Mouse (Mus musculus) liver, embryonic 15.5 days (tissue): ENCODE measurements at regions not wholly inside any gene's neighbourhood (a gene's known extent, or its start where the extent isn't known, plus 50 kb on each side); places are given as distances from the start of the nearest gene placed in this dataset.

Experiments used
- ATAC-seq: fragments of 200-750 bp; cut with Nextera tagmentation; 2 replicates; pipeline ENCODE4 v1.8.0; 2017; ENCODE audit warnings: moderate number of reproducible peaks, mild to moderate bottlenecking, moderate library complexity; ENCODE audit not compliant: insufficient read depth
- H3K27ac ChIP-seq: fragments of 300-500 bp; sonication (generic); replicated peaks from 2 replicates; pipeline ENCODE4 v1.5.1; 2015; ENCODE audit warnings: mild to moderate bottlenecking, inconsistent platforms
- H3K27me3 ChIP-seq: fragments of 300-500 bp; sonication (generic); 2 replicates; pipeline ENCODE4 v1.6.1; 2015; ENCODE audit warnings: mild to moderate bottlenecking, inconsistent platforms
- H3K36me3 ChIP-seq: fragments of 300-500 bp; sonication (generic); replicated peaks from 2 replicates; pipeline ENCODE4 v1.6.1; 2015; ENCODE audit warnings: moderate library complexity, mild to moderate bottlenecking, inconsistent platforms
- H3K4me1 ChIP-seq: fragments of 300-500 bp; sonication (generic); replicated peaks from 2 replicates; pipeline ENCODE4 v1.6.1; 2015; ENCODE audit warnings: inconsistent platforms
- H3K4me2 ChIP-seq: fragments of 300-500 bp; sonication (generic); 2 replicates; pipeline ENCODE4 v1.6.1; 2015; ENCODE audit warnings: moderate library complexity, mild to moderate bottlenecking, inconsistent platforms
- H3K4me3 ChIP-seq: fragments of 300-500 bp; sonication (generic); replicated peaks from 2 replicates; pipeline ENCODE4 v1.5.1; 2015; ENCODE audit warnings: mild to moderate bottlenecking, inconsistent platforms
- H3K9ac ChIP-seq: fragments of 300-500 bp; sonication (generic); 2 replicates; pipeline ENCODE4 v1.6.1; 2015; ENCODE audit warnings: moderate library complexity, mild to moderate bottlenecking, inconsistent platforms
- H3K9me3 ChIP-seq: fragments of 300-500 bp; sonication (generic); replicated peaks from 2 replicates; pipeline ENCODE4 v1.6.1; 2016; ENCODE audit warnings: inconsistent platforms
- WGBS: fragments of 180-500 bp; shearing (Covaris S2); methylation state at CpG from one replicate; pipeline ENCODE4 v1.1.7; 2015; ENCODE audit warnings: mixed read lengths; ENCODE audit not compliant: insufficient replicate concordance; 5-methylcytosine and 5-hydroxymethylcytosine counted together

- Histone ChIP-seq H3K27ac (no peak overlapping the region), H3K4me3 (no peak overlapping the region), H3K27me3 (no peaks in the 10 kb centered on the region), H3K36me3 (no peaks in the 10 kb centered on the region), H3K4me1 (no peaks in the 10 kb centered on the region), H3K9ac (no peak overlapping the region), H3K9me3 (no peaks in the 10 kb centered on the region), H3K4me2 (no peak overlapping the region)
- no peak for ATAC-seq
- WGBS = 58% methylated on average over 6 of the region's 6 CpGs
Observed at GRCm38 (mm10) chr10:126493734-126494133, 407.4 kb downstream of the Atp23 start.

DNA sequence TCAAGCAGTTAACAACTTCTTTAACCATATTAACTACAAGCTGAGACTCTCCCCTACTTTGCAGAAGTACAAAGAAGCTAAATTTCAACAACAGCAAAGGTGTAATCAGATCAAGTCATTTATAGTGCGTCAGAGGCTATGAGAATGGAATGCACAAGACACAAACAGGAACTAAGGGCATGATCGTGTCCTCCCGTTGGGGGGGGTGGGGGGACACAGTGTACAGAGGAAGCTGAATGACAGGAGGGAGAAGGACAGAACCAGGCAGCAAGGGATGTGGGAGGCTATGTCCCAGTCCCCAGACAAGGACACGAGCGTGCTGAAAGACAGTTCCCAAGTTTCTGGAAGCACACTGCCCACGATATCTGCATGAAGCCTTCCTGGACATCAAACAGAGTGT lies 408.9 kb downstream of the Atp23 start:
- Histone ChIP-seq H3K9me3 (no peaks in the 10 kb centered on the region), H3K27ac (no peak overlapping the region), H3K36me3 (no peaks in the 10 kb centered on the region), H3K27me3 (no peaks in the 10 kb centered on the region), H3K9ac (no peak overlapping the region), H3K4me1 (no peaks in the 10 kb centered on the region), H3K4me2 (no peak overlapping the region), H3K4me3 (no peak overlapping the region)
- ATAC-seq = no peak
- WGBS = 30% methylated on average over 6 of the region's 6 CpGs

- ATAC-seq = no peak
- WGBS = 65% methylated on average over 7 of the region's 7 CpGs
- H3K4me3 ChIP-seq = no peak overlapping the region
Observed at GRCm38 (mm10) chr10:126485129-126485528, 416.0 kb downstream of the Atp23 start.

DNA sequence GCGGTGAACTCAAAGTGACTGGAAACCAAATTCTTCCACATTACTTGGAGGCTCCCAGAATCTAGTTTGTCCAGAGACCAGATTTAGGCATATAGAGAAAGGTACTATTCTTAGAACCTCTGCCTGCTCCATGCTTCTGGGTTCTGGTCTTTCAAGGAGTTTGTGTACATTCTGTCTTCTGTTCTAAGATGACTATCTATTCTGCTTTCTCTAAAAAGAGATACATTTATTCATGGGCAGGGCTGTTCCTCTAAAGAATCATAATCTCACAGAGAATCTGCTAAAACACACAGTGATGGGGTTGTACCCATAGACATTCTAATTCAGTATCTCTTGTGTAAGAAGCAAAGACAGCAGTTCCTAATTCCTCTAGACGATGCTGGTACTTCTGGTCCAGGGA lies 417.7 kb downstream of the Atp23 start:
- Histone ChIP-seq H3K4me1 (no peaks in the 10 kb centered on the region), H3K4me3 (no peak overlapping the region), H3K9ac (no peak overlapping the region), H3K4me2 (no peak overlapping the region), H3K9me3 (no peaks in the 10 kb centered on the region), H3K27me3 (no peaks in the 10 kb centered on the region), H3K27ac (no peak overlapping the region), H3K36me3 (no peaks in the 10 kb centered on the region)
- ATAC-seq = no peak
- WGBS = 61% methylated on average over 2 of the region's 2 CpGs

More at GRCm38 (mm10) chr10:126485129-126485528, 416.0 kb downstream of the Atp23 start:
- no peaks in the 10 kb centered on the region for H3K9me3 ChIP-seq
- no peak overlapping the region for H3K4me2 ChIP-seq
- no peaks in the 10 kb centered on the region for H3K36me3 ChIP-seq
- no peak overlapping the region for H3K9ac ChIP-seq
- no peaks in the 10 kb centered on the region for H3K27me3 ChIP-seq
- H3K27ac ChIP-seq = no peak overlapping the region
- no peaks in the 10 kb centered on the region for H3K4me1 ChIP-seq

DNA sequence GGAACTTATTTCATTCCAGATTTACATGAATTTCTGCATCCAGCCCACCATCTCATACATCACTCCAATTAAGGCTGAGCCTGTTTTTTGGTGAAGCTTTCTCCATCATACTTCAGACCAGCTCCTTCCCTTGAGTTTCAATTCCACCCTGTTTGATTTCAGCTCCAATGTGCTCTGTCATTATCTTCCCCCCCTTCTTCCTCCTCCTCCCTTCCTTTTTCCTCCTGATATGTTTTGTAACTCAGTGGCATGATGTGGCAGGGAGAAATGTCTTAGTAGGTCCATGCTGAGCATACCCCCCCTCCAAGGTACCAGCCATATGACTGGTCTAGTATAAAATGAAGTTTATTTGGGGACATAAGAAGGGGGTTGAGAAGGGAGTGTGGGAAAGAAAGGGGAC lies 420.8 kb downstream of the Atp23 start:
- no peaks in the 10 kb centered on the region for H3K9me3 ChIP-seq
- no peak overlapping the region for H3K9ac ChIP-seq
- no peak overlapping the region for H3K4me2 ChIP-seq
- H3K4me1 ChIP-seq = no peaks in the 10 kb centered on the region
- H3K4me3 ChIP-seq = no peak overlapping the region
- no peak overlapping the region for H3K27ac ChIP-seq
- H3K27me3 ChIP-seq = no peaks in the 10 kb centered on the region
- no peak for ATAC-seq
- H3K36me3 ChIP-seq = no peaks in the 10 kb centered on the region

DNA sequence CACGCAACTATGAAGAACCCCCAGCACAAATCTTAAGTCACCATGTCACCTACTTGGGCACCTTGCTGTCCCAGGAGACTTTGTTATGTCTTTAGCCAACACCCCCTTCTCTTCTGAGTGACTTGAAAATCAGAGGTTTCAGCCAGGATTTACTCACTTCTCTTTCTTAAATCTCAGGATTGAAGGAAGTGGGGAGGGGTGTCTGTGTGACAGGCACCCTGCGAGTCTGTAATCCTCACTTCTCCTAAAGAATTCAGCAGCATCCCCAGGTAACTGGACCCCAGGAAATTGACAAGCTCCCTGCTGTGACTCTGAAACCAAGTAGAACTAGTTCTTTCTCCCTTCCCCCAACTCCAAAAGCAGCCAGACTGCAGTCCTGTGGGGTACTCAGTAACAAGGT lies 421.4 kb downstream of the Atp23 start:
- no peak overlapping the region for H3K27ac ChIP-seq
- no peaks in the 10 kb centered on the region for H3K4me1 ChIP-seq
- no peaks in the 10 kb centered on the region for H3K27me3 ChIP-seq
- no peak overlapping the region for H3K9ac ChIP-seq
- WGBS = 13% methylated on average over 2 of the region's 2 CpGs
- no peaks in the 10 kb centered on the region for H3K9me3 ChIP-seq
- no peak overlapping the region for H3K4me3 ChIP-seq
- ATAC-seq = no peak
- H3K4me2 ChIP-seq = no peak overlapping the region
- no peaks in the 10 kb centered on the region for H3K36me3 ChIP-seq

- no peaks in the 10 kb centered on the region for H3K4me1 ChIP-seq
- H3K4me2 ChIP-seq = no peak overlapping the region
- no peak overlapping the region for H3K9ac ChIP-seq
- no peaks in the 10 kb centered on the region for H3K9me3 ChIP-seq
- H3K27me3 ChIP-seq = no peaks in the 10 kb centered on the region
- no peaks in the 10 kb centered on the region for H3K36me3 ChIP-seq
- no peak overlapping the region for H3K27ac ChIP-seq
- no peak for ATAC-seq
- no peak overlapping the region for H3K4me3 ChIP-seq
- WGBS = 43% methylated on average over 6 of the region's 6 CpGs
Observed at GRCm38 (mm10) chr10:126473050-126473719, 428.0 kb downstream of the Atp23 start.

DNA sequence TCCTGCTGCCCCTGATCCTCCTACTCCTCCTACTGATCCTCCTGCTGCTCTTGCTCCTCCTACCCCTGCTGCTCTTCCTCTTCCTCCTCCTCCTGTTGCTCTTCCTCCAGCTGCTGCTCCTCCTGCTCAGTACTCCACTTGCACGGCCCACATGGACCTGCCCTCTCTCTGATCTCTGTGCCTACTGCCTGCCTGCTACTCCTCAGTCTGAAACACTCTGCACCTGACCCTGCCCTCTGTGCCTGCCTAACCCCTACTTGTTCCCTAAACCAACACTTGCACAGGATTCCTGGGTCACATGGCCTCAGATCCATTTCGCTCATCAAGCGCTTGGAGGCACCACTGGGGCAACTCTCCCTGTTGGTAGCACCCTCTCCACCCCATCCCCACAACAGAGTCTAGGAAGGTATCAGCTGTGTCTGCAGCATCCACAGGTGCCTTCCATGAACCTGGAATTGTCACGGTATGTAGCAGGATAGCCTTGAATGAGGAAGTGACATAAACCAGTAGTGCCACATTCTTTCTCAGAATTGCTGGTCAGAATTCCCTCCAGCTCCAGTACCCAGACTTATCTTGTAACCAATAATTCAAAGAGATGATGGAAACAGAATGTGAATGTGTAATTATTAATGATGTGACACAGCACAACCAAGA lies 430.2 kb downstream of the Atp23 start:
- Histone ChIP-seq H3K4me1 (no peaks in the 10 kb centered on the region), H3K4me3 (no peak overlapping the region), H3K27ac (no peak overlapping the region), H3K4me2 (no peak overlapping the region), H3K36me3 (no peaks in the 10 kb centered on the region), H3K9me3 (no peaks in the 10 kb centered on the region), H3K27me3 (no peaks in the 10 kb centered on the region), H3K9ac (no peak overlapping the region)
- ATAC-seq = no peak; the same call in 1 of the 2 replicates
- WGBS = 56% methylated on average over 4 of the region's 4 CpGs

- 30% methylated on average over 1 of the region's 1 CpGs for WGBS
- H3K27me3 ChIP-seq = no peaks in the 10 kb centered on the region
- H3K27ac ChIP-seq = no peak overlapping the region
- H3K4me3 ChIP-seq = no peak overlapping the region
- H3K9ac ChIP-seq = no peak overlapping the region
- ATAC-seq = no peak
- no peaks in the 10 kb centered on the region for H3K36me3 ChIP-seq
- H3K9me3 ChIP-seq = no peaks in the 10 kb centered on the region
- no peaks in the 10 kb centered on the region for H3K4me1 ChIP-seq
- H3K4me2 ChIP-seq = no peak overlapping the region
Observed at GRCm38 (mm10) chr10:126462770-126463169, 438.4 kb downstream of the Atp23 start.

DNA sequence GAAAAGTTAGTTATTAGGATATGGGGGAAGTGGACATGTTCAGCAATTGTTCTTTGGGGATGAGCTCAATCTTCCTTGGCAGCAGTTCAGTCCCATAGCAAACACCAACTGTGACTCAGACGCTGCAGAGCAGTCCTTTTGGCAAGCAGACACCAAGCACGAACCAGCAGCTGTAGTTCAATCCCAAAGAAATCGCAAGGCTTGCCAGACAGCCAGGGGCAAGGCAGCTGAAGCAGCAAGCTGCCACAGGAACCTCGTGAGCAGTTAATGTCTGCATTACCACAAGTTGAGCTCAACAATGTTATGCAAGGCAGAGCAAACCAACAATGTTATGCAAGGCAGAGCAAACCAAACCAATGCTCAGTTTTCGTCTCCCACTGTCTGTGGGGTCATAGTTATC lies 442.6 kb downstream of the Atp23 start:
- Histone ChIP-seq H3K27ac (no peak overlapping the region), H3K4me2 (no peak overlapping the region), H3K9me3 (no peaks in the 10 kb centered on the region), H3K36me3 (no peaks in the 10 kb centered on the region), H3K4me3 (no peak overlapping the region), H3K9ac (no peak overlapping the region), H3K27me3 (no peaks in the 10 kb centered on the region), H3K4me1 (no peaks in the 10 kb centered on the region)
- ATAC-seq = no peak
- 51% methylated on average over 5 of the region's 5 CpGs for WGBS

GRCm38 (mm10) chr10:126452757-126453528 lies 448.2 kb downstream of the Atp23 start:
- Histone ChIP-seq H3K9ac (no peak overlapping the region), H3K4me1 (no peaks in the 10 kb centered on the region), H3K4me3 (no peak overlapping the region), H3K36me3 (no peaks in the 10 kb centered on the region), H3K4me2 (no peak overlapping the region), H3K9me3 (no peaks in the 10 kb centered on the region; the same call in 1 of the 2 replicates), H3K27ac (no peak overlapping the region), H3K27me3 (no peaks in the 10 kb centered on the region)
- ATAC-seq = no peak
- WGBS = 70% methylated on average over 15 of the region's 15 CpGs
